Mouse (Mus musculus) c-Kit-positive CD71-positive TER-119-negative erythroid progenitor cells, embryonic 14.5 days (primary cell): ENCODE data around the gene Ccr8.

Experiments
- DNase-seq: peaks from one replicate; pipeline ENCODE4 v3.0.0-alpha.2; 2013; ENCODE audit warnings: low read depth

Ccr8 gene

GRCm38 (mm10) chr9:120132980-120133754 is 41.3 kb downstream of the Ccr8 start:
- no peak for DNase-seq

GRCm38 (mm10) chr9:120133755-120134475 is 42.0 kb downstream of the Ccr8 start:
- DNase-seq: no peak

GRCm38 (mm10) chr9:120134529-120135160 is 42.7 kb downstream of the Ccr8 start:
- DNase-seq: no peak

GRCm38 (mm10) chr9:120135454-120135853 is 43.5 kb downstream of the Ccr8 start:
- DNase-seq: no peak

- DNase-seq: peak; percentile 59
These were observed 48.7 kb downstream of the Ccr8 start for GRCm38 (mm10) chr9:120140652-120141051.

GRCm38 (mm10) chr9:120144474-120144873 is 52.6 kb downstream of the Ccr8 start:
- DNase-seq: no peak
